Mouse (Mus musculus): ENCODE results near the gene Cacna1b. TPM values are rescaled to one million over a fixed set of nuclear protein-coding genes. Genes with fewer than 3 reads are reported as not detected.

Gene Cacna1b
- polyA plus RNA-seq (2014; fragmentation: Nextera tagmentation; extraction: Ambion mirVana): 0.39 and 1.4 TPM in 2 replicates

- Histone ChIP-seq H3K4me2 (replicated peaks; ENCODE audit: low read depth, low read length) (peak within 1 kb of the TSS; percentile 99), H3K36me3 (ENCODE audit: control insufficient read depth, insufficient read depth, low read length) (no peaks in the 10 kb centered on the region), H3K4me3 (ENCODE audit: low read length) (peak within 1 kb of the TSS; percentile 58), H3K4me1 (ENCODE audit: control insufficient read depth, insufficient read depth, low read length) (peaks cover 10% of the 10 kb centered on the region; the same call in 1 of the 2 replicates), H3K9me3 (ENCODE audit: control insufficient read depth, low read length) (no peaks in the 10 kb centered on the region), H3K27me3 (ENCODE audit: control insufficient read depth, insufficient read depth, low read length) (peaks cover 21% of the 10 kb centered on the region), H3K27ac (ENCODE audit: low read depth, low read length) (no peak within 1 kb of the TSS), H3K9ac (ENCODE audit: low read depth, low read length) (0 out of 2 replicates have a peak within 1 kb of the TSS, but pooled peaks have one; percentile 31)
- ATAC-seq (ENCODE audit: low FRiP score, low TSS enrichment): peak; percentile 88
- 1% methylated on average over 42 of the region's 42 CpGs for WGBS
Observed at GRCm38 (mm10) chr2:24763115-24763557, at the start of gene Cacna1b. TSS of gene Cacna1b (minus strand) at chr2:24763152.

GRCm38 (mm10) chr2:24809746-24810145 is 46.8 kb upstream of the Cacna1b start:
- Histone ChIP-seq H3K27ac (ENCODE audit: low read depth, low read length) (no peak overlapping the region), H3K4me1 (ENCODE audit: control insufficient read depth, insufficient read depth, low read length) (no peaks in the 10 kb centered on the region), H3K27me3 (ENCODE audit: control insufficient read depth, insufficient read depth, low read length) (no peaks in the 10 kb centered on the region), H3K4me3 (ENCODE audit: low read length) (no peak overlapping the region), H3K9me3 (ENCODE audit: control insufficient read depth, low read length) (no peaks in the 10 kb centered on the region), H3K9ac (ENCODE audit: low read depth, low read length) (no peak overlapping the region), H3K36me3 (ENCODE audit: control insufficient read depth, insufficient read depth, low read length) (peaks cover 73% of the 10 kb centered on the region), H3K4me2 (replicated peaks; ENCODE audit: low read depth, low read length) (no peak overlapping the region)
- no peak for ATAC-seq (ENCODE audit: low FRiP score, low TSS enrichment)
- WGBS: 79% methylated on average over 3 of the region's 3 CpGs

GRCm38 (mm10) chr2:24807691-24808090 is 44.7 kb upstream of the Cacna1b start:
- no peak for ATAC-seq (ENCODE audit: low FRiP score, low TSS enrichment)
- Histone ChIP-seq H3K27me3 (ENCODE audit: control insufficient read depth, insufficient read depth, low read length) (no peaks in the 10 kb centered on the region), H3K36me3 (ENCODE audit: control insufficient read depth, insufficient read depth, low read length) (peaks cover 77% of the 10 kb centered on the region), H3K27ac (ENCODE audit: low read depth, low read length) (no peak overlapping the region), H3K4me1 (ENCODE audit: control insufficient read depth, insufficient read depth, low read length) (no peaks in the 10 kb centered on the region), H3K4me2 (replicated peaks; ENCODE audit: low read depth, low read length) (no peak overlapping the region), H3K9ac (ENCODE audit: low read depth, low read length) (no peak overlapping the region), H3K4me3 (ENCODE audit: low read length) (no peak overlapping the region), H3K9me3 (ENCODE audit: control insufficient read depth, low read length) (no peaks in the 10 kb centered on the region)
- WGBS: 96% methylated on average over 10 of the region's 10 CpGs

- Histone ChIP-seq H3K36me3 (ENCODE audit: control insufficient read depth, insufficient read depth, low read length) (peaks cover 77% of the 10 kb centered on the region), H3K27me3 (ENCODE audit: control insufficient read depth, insufficient read depth, low read length) (no peaks in the 10 kb centered on the region), H3K9me3 (ENCODE audit: control insufficient read depth, low read length) (no peaks in the 10 kb centered on the region), H3K4me3 (ENCODE audit: low read length) (no peak overlapping the region), H3K4me2 (replicated peaks; ENCODE audit: low read depth, low read length) (no peak overlapping the region), H3K4me1 (ENCODE audit: control insufficient read depth, insufficient read depth, low read length) (no peaks in the 10 kb centered on the region), H3K9ac (ENCODE audit: low read depth, low read length) (no peak overlapping the region), H3K27ac (ENCODE audit: low read depth, low read length) (no peak overlapping the region)
- WGBS: 95% methylated on average over 3 of the region's 3 CpGs
- ATAC-seq (ENCODE audit: low FRiP score, low TSS enrichment): no peak
Observed at GRCm38 (mm10) chr2:24807036-24807435, 44.1 kb upstream of the Cacna1b start.

- no peak overlapping the region for H3K27ac ChIP-seq (ENCODE audit: low read depth, low read length)
- no peaks in the 10 kb centered on the region for H3K4me1 ChIP-seq (ENCODE audit: control insufficient read depth, insufficient read depth, low read length)
- peaks cover 85% of the 10 kb centered on the region for H3K36me3 ChIP-seq (ENCODE audit: control insufficient read depth, insufficient read depth, low read length)
- no peak for ATAC-seq (ENCODE audit: low FRiP score, low TSS enrichment)
- no peaks in the 10 kb centered on the region for H3K9me3 ChIP-seq (ENCODE audit: control insufficient read depth, low read length)
- H3K4me3 ChIP-seq (ENCODE audit: low read length): no peak overlapping the region
- H3K9ac ChIP-seq (ENCODE audit: low read depth, low read length): no peak overlapping the region
- WGBS: 96% methylated on average over 6 of the region's 6 CpGs
- H3K4me2 ChIP-seq (replicated peaks; ENCODE audit: low read depth, low read length): no peak overlapping the region
- H3K27me3 ChIP-seq (ENCODE audit: control insufficient read depth, insufficient read depth, low read length): no peaks in the 10 kb centered on the region
Observed at GRCm38 (mm10) chr2:24806143-24806542, 43.2 kb upstream of the Cacna1b start.

- Histone ChIP-seq H3K4me3 (ENCODE audit: low read length) (no peak overlapping the region), H3K27me3 (ENCODE audit: control insufficient read depth, insufficient read depth, low read length) (no peaks in the 10 kb centered on the region), H3K9me3 (ENCODE audit: control insufficient read depth, low read length) (no peaks in the 10 kb centered on the region), H3K4me2 (replicated peaks; ENCODE audit: low read depth, low read length) (no peak overlapping the region), H3K27ac (ENCODE audit: low read depth, low read length) (no peak overlapping the region), H3K9ac (ENCODE audit: low read depth, low read length) (no peak overlapping the region), H3K4me1 (ENCODE audit: control insufficient read depth, insufficient read depth, low read length) (no peaks in the 10 kb centered on the region), H3K36me3 (ENCODE audit: control insufficient read depth, insufficient read depth, low read length) (peaks cover 85% of the 10 kb centered on the region)
- 96% methylated on average over 4 of the region's 4 CpGs for WGBS
- ATAC-seq (ENCODE audit: low FRiP score, low TSS enrichment): no peak
Observed at GRCm38 (mm10) chr2:24805621-24806020, 42.7 kb upstream of the Cacna1b start.

- Histone ChIP-seq H3K4me3 (ENCODE audit: low read length) (no peak overlapping the region), H3K27ac (ENCODE audit: low read depth, low read length) (no peak overlapping the region), H3K9ac (ENCODE audit: low read depth, low read length) (no peak overlapping the region), H3K9me3 (ENCODE audit: control insufficient read depth, low read length) (no peaks in the 10 kb centered on the region), H3K4me1 (ENCODE audit: control insufficient read depth, insufficient read depth, low read length) (no peaks in the 10 kb centered on the region), H3K4me2 (replicated peaks; ENCODE audit: low read depth, low read length) (no peak overlapping the region), H3K36me3 (ENCODE audit: control insufficient read depth, insufficient read depth, low read length) (peaks cover 77% of the 10 kb centered on the region), H3K27me3 (ENCODE audit: control insufficient read depth, insufficient read depth, low read length) (no peaks in the 10 kb centered on the region)
- WGBS: 91% methylated on average over 5 of the region's 5 CpGs
- no peak for ATAC-seq (ENCODE audit: low FRiP score, low TSS enrichment)
Observed at GRCm38 (mm10) chr2:24796833-24797457, 34.0 kb upstream of the Cacna1b start.

GRCm38 (mm10) chr2:24787250-24787649 is 24.3 kb upstream of the Cacna1b start:
- H3K36me3 ChIP-seq (ENCODE audit: control insufficient read depth, insufficient read depth, low read length): peaks cover 29% of the 10 kb centered on the region
- H3K27me3 ChIP-seq (ENCODE audit: control insufficient read depth, insufficient read depth, low read length): no peaks in the 10 kb centered on the region
- no peak overlapping the region for H3K4me2 ChIP-seq (replicated peaks; ENCODE audit: low read depth, low read length)
- WGBS: 67% methylated on average over 4 of the region's 4 CpGs
- H3K27ac ChIP-seq (ENCODE audit: low read depth, low read length): no peak overlapping the region
- no peaks in the 10 kb centered on the region for H3K4me1 ChIP-seq (ENCODE audit: control insufficient read depth, insufficient read depth, low read length)
- no peak overlapping the region for H3K4me3 ChIP-seq (ENCODE audit: low read length)
- no peaks in the 10 kb centered on the region for H3K9me3 ChIP-seq (ENCODE audit: control insufficient read depth, low read length)
- no peak for ATAC-seq (ENCODE audit: low FRiP score, low TSS enrichment)
- H3K9ac ChIP-seq (ENCODE audit: low read depth, low read length): no peak overlapping the region

- no peak for ATAC-seq (ENCODE audit: low FRiP score, low TSS enrichment)
- Histone ChIP-seq H3K9me3 (ENCODE audit: control insufficient read depth, low read length) (no peaks in the 10 kb centered on the region), H3K4me2 (replicated peaks; ENCODE audit: low read depth, low read length) (no peak overlapping the region), H3K9ac (ENCODE audit: low read depth, low read length) (no peak overlapping the region), H3K36me3 (ENCODE audit: control insufficient read depth, insufficient read depth, low read length) (no peaks in the 10 kb centered on the region), H3K27ac (ENCODE audit: low read depth, low read length) (no peak overlapping the region), H3K27me3 (ENCODE audit: control insufficient read depth, insufficient read depth, low read length) (no peaks in the 10 kb centered on the region), H3K4me3 (ENCODE audit: low read length) (no peak overlapping the region), H3K4me1 (ENCODE audit: control insufficient read depth, insufficient read depth, low read length) (no peaks in the 10 kb centered on the region)
- 54% methylated on average over 4 of the region's 4 CpGs for WGBS
Observed at GRCm38 (mm10) chr2:24781253-24781652, 18.3 kb upstream of the Cacna1b start.

Measured in kidney, embryonic 14.5 days (tissue).